Mouse (Mus musculus) testis, adult 2 months (tissue): ENCODE measurements at regions not wholly inside any gene's neighbourhood (a gene's known extent, or its start where the extent isn't known, plus 50 kb on each side); places are given as distances from the start of the nearest gene placed in this dataset.

ENCODE experiments used
- H3K27ac ChIP-seq: fragments of 200-500 bp; 2 replicates; pipeline ENCODE4 v1.5.1; 2012; ENCODE audit warnings: low read depth, low read length; ENCODE audit not compliant: control insufficient read depth, insufficient read depth
- H3K27me3 ChIP-seq: fragments of 200-500 bp; 2 replicates; pipeline ENCODE4 v1.6.1; 2012; ENCODE audit warnings: mild to moderate bottlenecking, low read length, moderate library complexity; ENCODE audit not compliant: control insufficient read depth, insufficient read depth
- H3K36me3 ChIP-seq: fragments of 200-500 bp; 2 replicates; pipeline ENCODE4 v1.6.1; 2012; ENCODE audit warnings: mild to moderate bottlenecking, low read length; ENCODE audit not compliant: control insufficient read depth, insufficient read depth
- H3K4me1 ChIP-seq: fragments of 200-500 bp; 2 replicates; pipeline ENCODE4 v1.6.1; 2012; ENCODE audit warnings: low read length; ENCODE audit not compliant: control insufficient read depth, insufficient read depth
- H3K4me3 ChIP-seq: fragments of 200-500 bp; 2 replicates; pipeline ENCODE4 v1.5.1; 2012; ENCODE audit warnings: low read depth, mild to moderate bottlenecking, low read length, moderate library complexity, mixed read lengths; ENCODE audit not compliant: control insufficient read depth
- CTCF ChIP-seq: fragments of 200-500 bp; IDR thresholded peaks from 2 replicates; pipeline ENCODE4 v1.5.1; 2012; ENCODE audit warnings: low read depth, mild to moderate bottlenecking, inconsistent platforms, low read length, moderate library complexity; ENCODE audit not compliant: control insufficient read depth, insufficient read depth, insufficient replicate concordance
- POLR2A ChIP-seq: fragments of 200-500 bp; IDR thresholded peaks from 2 replicates; pipeline ENCODE4 v1.6.1; 2012; ENCODE audit warnings: low read depth, mild to moderate bottlenecking, inconsistent platforms, low read length, moderate library complexity; ENCODE audit not compliant: control insufficient read depth

GRCm38 (mm10) chr2:45222213-45222612 is 105.0 kb upstream of the Zeb2 start:
- no peak overlapping the region for H3K27ac ChIP-seq
- H3K4me3 ChIP-seq: no peak overlapping the region
- no peaks in the 10 kb centered on the region for H3K27me3 ChIP-seq
- TF ChIP-seq POLR2A (no peak), CTCF (no peak)
- no peaks in the 10 kb centered on the region for H3K36me3 ChIP-seq
- no peaks in the 10 kb centered on the region for H3K4me1 ChIP-seq

- Histone ChIP-seq H3K4me3 (no peak overlapping the region), H3K4me1 (no peaks in the 10 kb centered on the region), H3K27me3 (no peaks in the 10 kb centered on the region), H3K36me3 (no peaks in the 10 kb centered on the region), H3K27ac (no peak overlapping the region)
- TF ChIP-seq POLR2A (no peak), CTCF (no peak)
Measured at GRCm38 (mm10) chr2:45219851-45220250, 102.7 kb upstream of the Zeb2 start.

GRCm38 (mm10) chr2:45212833-45213232 is 95.6 kb upstream of the Zeb2 start:
- no peaks in the 10 kb centered on the region for H3K36me3 ChIP-seq
- no peak overlapping the region for H3K4me3 ChIP-seq
- H3K4me1 ChIP-seq: no peaks in the 10 kb centered on the region
- H3K27ac ChIP-seq: no peak overlapping the region
- TF ChIP-seq POLR2A: no peak
- TF ChIP-seq CTCF: no peak
- no peaks in the 10 kb centered on the region for H3K27me3 ChIP-seq

- H3K4me3 ChIP-seq: no peak overlapping the region
- TF ChIP-seq POLR2A (no peak), CTCF (no peak)
- H3K27ac ChIP-seq: no peak overlapping the region
- H3K36me3 ChIP-seq: no peaks in the 10 kb centered on the region
- no peaks in the 10 kb centered on the region for H3K4me1 ChIP-seq
- H3K27me3 ChIP-seq: no peaks in the 10 kb centered on the region
Measured at GRCm38 (mm10) chr2:45208526-45208925, 91.3 kb upstream of the Zeb2 start.

GRCm38 (mm10) chr2:45205756-45206155 is 88.6 kb upstream of the Zeb2 start:
- Histone ChIP-seq H3K4me3 (no peak overlapping the region), H3K4me1 (no peaks in the 10 kb centered on the region), H3K36me3 (no peaks in the 10 kb centered on the region), H3K27me3 (no peaks in the 10 kb centered on the region), H3K27ac (no peak overlapping the region)
- TF ChIP-seq CTCF (no peak), POLR2A (no peak)

GRCm38 (mm10) chr2:45205211-45205610 is 88.0 kb upstream of the Zeb2 start:
- no peaks in the 10 kb centered on the region for H3K27me3 ChIP-seq
- H3K36me3 ChIP-seq: no peaks in the 10 kb centered on the region
- TF ChIP-seq CTCF: no peak
- H3K4me1 ChIP-seq: no peaks in the 10 kb centered on the region
- no peak overlapping the region for H3K27ac ChIP-seq
- H3K4me3 ChIP-seq: no peak overlapping the region

DNA sequence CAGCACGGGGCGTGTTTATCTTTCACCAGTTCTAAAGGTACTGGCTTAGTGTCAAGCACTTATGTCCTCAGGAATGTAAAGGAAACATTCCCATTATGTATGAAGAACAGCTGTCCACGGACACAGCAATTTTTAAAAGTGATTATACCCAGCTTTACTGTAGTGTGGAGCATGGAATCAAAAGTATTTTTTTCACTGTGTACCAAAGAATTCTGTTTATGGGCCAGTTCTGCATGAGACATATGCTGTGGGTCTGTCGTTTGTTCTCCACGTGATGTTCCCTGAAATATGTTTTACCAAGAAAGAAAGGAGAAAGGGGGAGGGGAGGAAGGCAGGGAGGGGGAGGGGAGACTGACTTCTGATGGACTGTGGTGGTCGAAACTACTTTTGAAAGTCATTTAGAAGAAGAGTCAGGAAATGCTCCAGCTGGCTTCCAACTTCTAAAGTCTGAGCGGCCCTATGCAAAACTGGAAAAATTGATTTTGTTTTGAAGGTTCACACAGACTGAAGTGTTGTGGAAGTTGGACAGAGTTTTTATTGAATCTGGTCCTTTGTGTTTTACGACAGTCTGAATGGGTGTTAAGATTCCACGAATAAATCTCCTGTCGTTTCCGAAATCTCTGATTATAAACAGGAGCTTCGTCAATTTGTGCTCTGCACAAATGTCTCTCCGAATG is 80.9 kb upstream of the Zeb2 start:
- H3K4me3 ChIP-seq: no peak overlapping the region
- TF ChIP-seq CTCF (no peak), POLR2A (no peak)
- no peaks in the 10 kb centered on the region for H3K27me3 ChIP-seq
- no peaks in the 10 kb centered on the region for H3K36me3 ChIP-seq
- H3K4me1 ChIP-seq: no peaks in the 10 kb centered on the region
- 0 out of 2 replicates have a peak overlapping the region, but pooled peaks have one; percentile 4 for H3K27ac ChIP-seq

GRCm38 (mm10) chr2:45197342-45197741 is 80.1 kb upstream of the Zeb2 start:
- TF ChIP-seq POLR2A (no peak), CTCF (no peak)

More at GRCm38 (mm10) chr2:45197342-45197741, 80.1 kb upstream of the Zeb2 start:
- Histone ChIP-seq H3K27me3 (no peaks in the 10 kb centered on the region), H3K27ac (no peak overlapping the region), H3K4me1 (no peaks in the 10 kb centered on the region), H3K4me3 (no peak overlapping the region), H3K36me3 (no peaks in the 10 kb centered on the region)
